Mouse (Mus musculus) myocyte (in vitro differentiated cells): ENCODE data around the gene Als2.

Source experiments
- POLR2A ChIP-seq: IDR thresholded peaks from one replicate; pipeline ENCODE4 v1.6.1; 2011; ENCODE audit warnings: low read depth, mild to moderate bottlenecking, control low read depth, moderate library complexity; ENCODE audit not compliant: insufficient read length
- POLR2AphosphoS2 ChIP-seq: IDR thresholded peaks from one replicate; pipeline ENCODE4 v1.6.1; 2011; ENCODE audit warnings: low read depth, control low read depth; ENCODE audit not compliant: insufficient read length
- SRF ChIP-seq: IDR thresholded peaks from one replicate; pipeline ENCODE4 v1.6.1; 2011; ENCODE audit warnings: low read depth; ENCODE audit not compliant: control insufficient read depth, insufficient read length
- TCF12 ChIP-seq: IDR thresholded peaks from one replicate; pipeline ENCODE4 v1.6.1; 2011; ENCODE audit warnings: mild to moderate bottlenecking, control low read depth; ENCODE audit not compliant: poor library complexity, insufficient read depth, severe bottlenecking

GRCm38 (mm10) chr1:59180003-59180402 is 57.0 kb downstream of the Als2 start:
- TF ChIP-seq POLR2AphosphoS2 (no peak), POLR2A (no peak), SRF (no peak), TCF12 (no peak)
